Mouse (Mus musculus): ENCODE measurements around the gene Prkd2.
A peak's percentile ranks its signal among the peaks of the same experiment; 100 is the strongest.

The Prkd2 gene

GRCm38 (mm10) chr7:16842645-16843063, at the start of gene Prkd2:
Gene Prkd2, plus strand, starts transcription at chr7:16842902.
- peak; percentile 83 for DNase-seq

- DNase-seq: no peak
Observed at GRCm38 (mm10) chr7:16793010-16793725, 49.5 kb upstream of the Prkd2 start.

- DNase-seq: no peak
Observed at GRCm38 (mm10) chr7:16794886-16795285, 47.8 kb upstream of the Prkd2 start.

- DNase-seq: no peak
Observed at GRCm38 (mm10) chr7:16804409-16805028, 38.2 kb upstream of the Prkd2 start.

GRCm38 (mm10) chr7:16807936-16808335, 34.8 kb upstream of the Prkd2 start:
- DNase-seq: no peak

GRCm38 (mm10) chr7:16808647-16809046, 34.1 kb upstream of the Prkd2 start:
- DNase-seq: no peak

GRCm38 (mm10) chr7:16809739-16810138, 33.0 kb upstream of the Prkd2 start:
- DNase-seq: peak; percentile 71

GRCm38 (mm10) chr7:16810399-16810919, 32.2 kb upstream of the Prkd2 start:
- DNase-seq: no peak

- DNase-seq: peak; percentile 48
Observed at GRCm38 (mm10) chr7:16810920-16811648, 31.6 kb upstream of the Prkd2 start.

- DNase-seq: no peak
Observed at GRCm38 (mm10) chr7:16811649-16812070, 31.0 kb upstream of the Prkd2 start.

- no peak for DNase-seq
Observed at GRCm38 (mm10) chr7:16812505-16812904, 30.2 kb upstream of the Prkd2 start.

- DNase-seq: no peak
Observed at GRCm38 (mm10) chr7:16815351-16815941, 27.3 kb upstream of the Prkd2 start, which contains the start of gene Strn4. Gene Strn4, plus strand, starts transcription at chr7:16815889.

- DNase-seq: peak; percentile 86
Observed at GRCm38 (mm10) chr7:16816078-16816474, 26.6 kb upstream of the Prkd2 start.

GRCm38 (mm10) chr7:16816475-16817122, 26.1 kb upstream of the Prkd2 start, which contains the start of gene Fkrp:
Gene Fkrp, minus strand, starts transcription at chr7:16816732.
- no peak for DNase-seq

GRCm38 (mm10) chr7:16817693-16818092, 25.0 kb upstream of the Prkd2 start:
- peak; percentile 87 for DNase-seq

- no peak for DNase-seq
Observed at GRCm38 (mm10) chr7:16819794-16820193, 22.9 kb upstream of the Prkd2 start.

- no peak for DNase-seq
Observed at GRCm38 (mm10) chr7:16820271-16820763, 22.4 kb upstream of the Prkd2 start.

- DNase-seq: no peak
Observed at GRCm38 (mm10) chr7:16821091-16821490, 21.6 kb upstream of the Prkd2 start.

- peak; percentile 91 for DNase-seq
Observed at GRCm38 (mm10) chr7:16821669-16822101, 21.0 kb upstream of the Prkd2 start.

- peak; percentile 83 for DNase-seq
Observed at GRCm38 (mm10) chr7:16823734-16824133, 19.0 kb upstream of the Prkd2 start.

GRCm38 (mm10) chr7:16825785-16826184, 16.9 kb upstream of the Prkd2 start:
- no peak for DNase-seq

GRCm38 (mm10) chr7:16826571-16826970, 16.1 kb upstream of the Prkd2 start:
- DNase-seq: no peak

Data from layer of hippocampus, adult 9-11 months (tissue).